Mouse (Mus musculus) embryonic fibroblast, embryonic 13.5 days (primary cell): ENCODE results near the gene Thap3. TPM values are rescaled to one million over a fixed set of nuclear protein-coding genes. Genes with fewer than 3 reads are reported as not detected.

ENCODE experiments used
- H3K27ac ChIP-seq: 2 replicates; pipeline ENCODE4 v1.5.1; 2012; ENCODE audit warnings: low read length, control low read depth, inconsistent platforms; ENCODE audit not compliant: insufficient read depth
- H3K4me1 ChIP-seq: 2 replicates; pipeline ENCODE4 v1.6.1; 2011; ENCODE audit warnings: low read length; ENCODE audit not compliant: control insufficient read depth, insufficient read depth
- H3K4me3 ChIP-seq: 2 replicates; pipeline ENCODE4 v1.5.1; 2011; ENCODE audit warnings: mild to moderate bottlenecking, control low read depth, low read length; ENCODE audit not compliant: insufficient read depth
- CTCF ChIP-seq: IDR thresholded peaks from 2 replicates; pipeline ENCODE4 v1.5.1; 2011; ENCODE audit warnings: mild to moderate bottlenecking, control low read depth, low read length, moderate library complexity, borderline replicate concordance; ENCODE audit not compliant: insufficient read depth
- POLR2A ChIP-seq: IDR thresholded peaks from 2 replicates; pipeline ENCODE4 v1.6.1; 2011; ENCODE audit warnings: low read depth, mild to moderate bottlenecking, control low read depth, low read length, moderate library complexity
- polyA plus RNA-seq: library from polyadenylated mRNA; stranded (reverse); fragments of >200 nt; gene quantifications from 2 replicates; pipeline ENCODE4 v1.2.4, GENCODE M21; 2011; ENCODE audit warnings: low read depth; ENCODE audit not compliant: missing spikeins, insufficient read length

Thap3 gene
- polyA plus RNA-seq, 1 experiment = 10.8 TPM

DNA sequence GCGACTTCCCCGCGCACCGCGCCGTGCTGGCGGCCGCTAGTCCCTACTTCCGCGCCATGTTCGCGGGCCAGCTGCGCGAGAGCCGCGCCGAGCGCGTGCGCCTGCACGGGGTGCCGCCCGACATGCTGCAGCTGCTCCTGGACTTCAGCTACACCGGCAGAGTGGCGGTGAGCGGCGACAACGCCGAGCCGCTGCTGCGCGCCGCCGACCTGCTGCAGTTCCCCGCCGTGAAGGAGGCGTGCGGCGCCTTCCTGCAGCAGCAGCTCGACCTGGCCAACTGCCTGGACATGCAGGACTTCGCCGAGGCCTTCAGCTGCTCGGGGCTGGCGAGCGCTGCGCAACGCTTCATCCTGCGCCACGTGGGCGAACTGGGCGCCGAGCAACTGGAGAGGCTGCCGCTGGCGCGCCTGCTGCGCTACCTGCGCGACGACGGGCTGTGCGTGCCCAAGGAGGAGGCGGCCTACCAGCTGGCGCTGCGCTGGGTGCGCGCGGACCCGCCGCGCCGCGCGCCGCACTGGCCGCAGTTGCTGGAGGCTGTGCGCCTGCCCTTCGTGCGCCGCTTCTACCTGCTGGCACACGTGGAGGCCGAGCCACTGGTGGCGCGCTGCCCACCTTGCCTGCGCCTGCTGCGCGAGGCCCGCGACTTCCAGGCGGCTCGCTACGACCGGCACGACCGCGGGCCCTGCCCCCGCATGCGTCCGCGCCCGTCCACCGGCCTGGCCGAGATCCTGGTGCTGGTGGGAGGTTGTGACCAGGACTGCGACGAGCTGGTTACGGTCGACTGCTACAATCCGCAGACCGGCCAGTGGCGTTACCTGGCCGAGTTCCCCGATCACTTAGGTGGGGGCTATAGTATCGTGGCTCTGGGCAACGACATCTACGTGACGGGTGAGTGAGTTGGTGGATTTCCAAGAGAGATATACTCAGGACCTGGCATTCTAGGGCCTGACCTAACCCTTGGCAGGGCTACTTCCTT, 20.6 kb upstream of the Thap3 start:
- peak overlapping the region; percentile 84 for H3K4me3 ChIP-seq
- H3K4me1 ChIP-seq = peaks cover 9% of the 10 kb centered on the region
- TF ChIP-seq POLR2A (no peak; the same call in 1 of the 2 replicates), CTCF (no peak)
- peak overlapping the region; percentile 62 for H3K27ac ChIP-seq

DNA sequence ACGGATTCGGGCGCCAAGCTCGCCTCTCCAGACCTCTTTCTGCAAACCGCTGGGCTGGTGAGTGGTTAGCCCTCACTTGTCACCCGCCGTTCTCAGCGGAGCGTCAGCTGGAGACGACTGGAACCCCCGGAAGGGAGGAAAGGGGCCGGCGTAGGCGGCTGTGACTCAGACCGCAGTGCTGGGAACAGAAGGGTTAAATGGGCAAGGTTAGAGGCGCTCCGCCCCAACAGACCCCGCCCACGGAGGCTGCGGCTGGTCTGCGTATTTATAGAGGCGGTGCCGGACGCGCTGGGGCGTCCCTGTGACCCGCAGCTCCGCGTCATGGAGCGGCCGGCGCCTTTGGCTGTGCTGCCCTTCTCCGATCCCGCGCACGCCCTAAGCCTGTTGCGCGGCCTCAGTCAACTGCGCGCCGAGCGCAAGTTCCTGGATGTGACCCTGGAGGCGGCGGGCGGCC, 19.9 kb upstream of the Thap3 start, which contains the start of gene Klhl21:
Gene Klhl21, plus strand, starts transcription at position 182 of the 454 bp plus-strand sequence.
- H3K4me1 ChIP-seq = peaks cover 9% of the 10 kb centered on the region
- peak within 1 kb of the TSS; percentile 84 for H3K4me3 ChIP-seq
- TF ChIP-seq CTCF (no peak), POLR2A (peak; percentile 98)
- peak within 1 kb of the TSS; percentile 74 for H3K27ac ChIP-seq

DNA sequence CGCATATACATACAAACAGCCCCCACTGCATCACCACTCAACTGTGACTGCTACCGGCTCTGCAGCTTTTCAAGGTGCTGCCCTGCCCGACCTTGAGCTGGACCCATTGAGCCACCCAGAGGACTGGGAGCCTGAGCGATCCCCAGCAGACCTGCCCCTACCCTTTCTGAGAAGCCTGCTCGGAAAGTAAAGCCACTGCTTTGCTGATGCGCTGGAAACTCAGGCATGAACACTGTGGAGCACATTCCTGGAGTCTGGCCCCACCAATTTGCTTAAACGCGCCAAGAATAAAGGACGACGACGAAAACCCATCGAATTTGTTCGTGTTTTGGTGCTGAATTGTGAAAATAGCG, 19.3 kb upstream of the Thap3 start:
- peaks cover 9% of the 10 kb centered on the region for H3K4me1 ChIP-seq
- peak overlapping the region; percentile 49 for H3K4me3 ChIP-seq
- TF ChIP-seq CTCF (no peak), POLR2A (no peak)
- peak overlapping the region; percentile 74 for H3K27ac ChIP-seq

DNA sequence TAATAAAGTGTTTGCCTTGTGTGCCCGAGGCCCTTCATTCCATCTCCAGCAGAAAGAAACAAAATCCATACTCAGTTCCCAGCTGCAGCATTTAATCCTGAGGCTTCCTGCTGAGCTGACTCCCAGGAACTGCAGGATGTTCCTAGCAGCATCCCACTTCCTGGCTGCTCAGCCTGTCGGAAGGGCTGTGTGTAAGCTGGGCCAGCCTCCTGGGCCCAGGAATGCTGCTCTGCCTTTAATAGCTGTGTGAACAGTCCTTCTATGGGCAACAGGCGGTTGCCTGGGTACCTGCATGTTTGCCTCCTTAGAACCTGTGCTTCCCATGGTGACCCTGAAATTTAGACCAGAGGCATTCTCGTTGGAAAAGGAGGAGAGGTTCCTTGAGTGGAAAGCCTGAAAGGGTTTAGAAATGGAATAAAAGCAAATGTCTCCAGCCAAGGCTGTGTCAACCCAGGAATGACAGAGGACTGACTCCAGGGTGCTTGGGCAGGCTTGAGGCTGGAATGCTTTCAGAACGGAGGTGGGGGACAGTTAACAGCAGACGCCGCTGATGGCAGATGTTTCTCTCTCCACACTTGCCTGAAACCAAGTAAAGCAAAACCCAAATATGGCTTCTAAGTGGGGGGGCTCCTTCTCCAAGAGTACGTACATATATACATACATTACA, 18.8 kb upstream of the Thap3 start:
- H3K4me3 ChIP-seq = peak overlapping the region; percentile 49; the same call in 1 of the 2 replicates
- TF ChIP-seq CTCF (no peak), POLR2A (peak; percentile 67)
- H3K27ac ChIP-seq = peak overlapping the region; percentile 74
- H3K4me1 ChIP-seq = peaks cover 9% of the 10 kb centered on the region

DNA sequence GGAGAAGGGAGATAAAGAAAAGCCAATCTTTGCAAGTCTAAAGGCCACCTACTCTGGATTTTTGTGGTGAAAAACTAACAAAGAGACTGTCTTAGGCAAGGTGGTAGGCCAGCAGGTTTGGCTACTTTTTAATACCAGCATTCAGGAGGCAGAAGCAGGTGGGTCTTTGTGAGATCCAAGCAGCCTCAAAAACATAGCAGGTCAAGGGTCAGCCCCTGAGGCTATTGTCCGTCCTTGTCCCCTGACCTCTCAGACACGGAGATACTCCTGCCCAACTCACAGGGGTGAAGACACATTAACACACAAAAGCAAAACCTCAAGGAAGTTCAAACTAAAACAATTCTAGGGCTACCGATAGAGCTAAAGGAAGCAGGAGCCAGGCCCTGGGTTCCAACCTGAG, 18.0 kb upstream of the Thap3 start:
- H3K4me1 ChIP-seq = peaks cover 9% of the 10 kb centered on the region
- H3K27ac ChIP-seq = 0 out of 2 replicates have a peak overlapping the region, but pooled peaks have one; percentile 74
- no peak for TF ChIP-seq CTCF
- no peak for TF ChIP-seq POLR2A
- H3K4me3 ChIP-seq = no peak overlapping the region

DNA sequence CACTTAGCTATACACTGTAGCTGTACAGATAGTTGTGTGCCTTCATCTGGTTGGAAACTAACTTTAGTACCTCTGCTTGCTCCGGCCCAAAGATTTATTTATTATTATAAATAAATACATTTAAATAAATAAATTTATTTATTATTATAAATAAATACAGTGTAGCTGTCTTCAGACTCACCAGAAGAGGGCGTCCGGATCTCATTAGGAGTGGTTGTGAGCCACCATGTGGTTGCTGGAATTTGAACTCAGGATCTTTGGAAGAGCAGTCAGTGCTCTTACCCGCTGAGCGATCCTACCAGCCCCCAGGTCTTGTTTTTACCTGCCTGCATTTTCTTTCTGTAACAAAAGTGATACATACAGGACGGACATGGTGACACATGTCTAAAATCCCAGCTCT, 17.3 kb upstream of the Thap3 start:
- H3K4me1 ChIP-seq = peaks cover 9% of the 10 kb centered on the region
- TF ChIP-seq CTCF = no peak
- H3K4me3 ChIP-seq = no peak overlapping the region
- H3K27ac ChIP-seq = no peak overlapping the region

DNA sequence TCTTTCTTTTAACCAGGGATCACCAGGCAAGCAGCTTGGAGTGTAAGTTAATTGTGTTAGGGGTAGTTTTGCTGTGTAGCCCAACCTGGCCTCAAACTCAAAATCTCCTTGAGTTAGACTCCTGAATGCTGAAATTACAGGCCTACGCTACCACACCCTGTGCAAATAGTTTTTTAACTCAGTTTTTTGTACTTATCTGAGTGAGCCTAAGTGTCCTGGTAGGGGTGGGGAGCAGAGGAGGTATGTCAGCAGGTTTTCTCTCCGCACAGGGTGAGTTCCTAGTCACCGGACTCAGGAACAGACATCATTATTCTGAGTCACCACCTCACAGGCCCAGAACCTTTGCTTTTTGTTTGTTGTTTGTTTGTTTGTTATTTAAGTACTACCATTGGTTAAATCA, 13.3 kb upstream of the Thap3 start:
- H3K27ac ChIP-seq = no peak overlapping the region
- no peak for TF ChIP-seq POLR2A
- no peak for TF ChIP-seq CTCF
- H3K4me3 ChIP-seq = no peak overlapping the region
- peaks cover 5% of the 10 kb centered on the region for H3K4me1 ChIP-seq

DNA sequence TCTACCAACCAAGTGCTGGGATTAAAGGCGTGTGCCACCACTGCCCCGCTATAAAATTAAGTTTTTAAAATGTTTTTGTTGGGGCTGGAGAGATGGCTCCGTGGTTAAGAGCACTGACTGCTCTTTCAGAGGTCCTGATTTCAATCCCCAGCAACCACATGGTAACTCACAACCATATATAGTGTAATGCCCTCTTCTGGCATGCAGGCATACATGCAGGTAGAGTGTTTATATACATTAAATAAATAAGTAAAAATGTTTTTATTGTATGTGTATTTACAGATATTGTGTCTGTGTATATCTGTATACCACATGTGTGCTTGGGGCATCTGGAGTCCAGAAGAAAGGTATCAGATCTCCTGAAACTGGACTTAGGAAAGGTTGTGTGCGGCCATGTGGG, 12.5 kb upstream of the Thap3 start:
- TF ChIP-seq POLR2A = no peak
- TF ChIP-seq CTCF = no peak
- Histone ChIP-seq H3K4me1 (peaks cover 2% of the 10 kb centered on the region; the same call in 1 of the 2 replicates), H3K27ac (no peak overlapping the region), H3K4me3 (no peak overlapping the region)

DNA sequence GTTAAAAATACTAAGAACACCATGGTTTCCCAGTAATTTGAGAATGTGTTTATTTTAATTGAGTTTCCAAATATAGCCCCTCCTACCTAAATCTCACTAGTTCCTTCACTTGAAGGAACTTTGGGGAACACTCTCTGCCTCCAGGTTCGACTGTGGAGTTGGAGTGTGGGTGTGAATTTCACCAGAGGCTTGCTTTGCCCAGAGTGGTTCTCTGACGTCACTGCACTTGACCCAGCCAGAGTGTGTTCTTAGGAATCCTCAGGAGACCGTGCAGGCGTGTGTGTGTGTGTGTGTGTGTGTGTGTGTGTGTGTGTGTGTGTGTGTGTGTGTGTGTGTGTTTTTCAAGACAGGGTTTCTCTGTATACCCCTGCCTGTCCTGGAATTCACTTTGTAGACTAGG, 12.1 kb upstream of the Thap3 start:
- TF ChIP-seq POLR2A (no peak), CTCF (no peak)
- H3K4me1 ChIP-seq = peaks cover 2% of the 10 kb centered on the region; the same call in 1 of the 2 replicates
- H3K27ac ChIP-seq = no peak overlapping the region
- H3K4me3 ChIP-seq = no peak overlapping the region
